Mouse (Mus musculus) heart, adult 9 months (tissue): Measurements from ENCODE around the gene Ctnna2.

Source experiments
- DNase-seq, 2 experiments: peaks; one replicate each; pipeline ENCODE4 v3.0.0; 2022; ENCODE audit warnings: low spot score in 2 of 2

Ctnna2 gene

GRCm38 (mm10) chr6:77430381-77430780, 549.1 kb downstream of the Ctnna2 start:
- peak; percentile 1 to 10 for DNase-seq

GRCm38 (mm10) chr6:77425746-77426145, 553.8 kb downstream of the Ctnna2 start:
- DNase-seq, result no peak

- DNase-seq, result no peak
These were observed 554.7 kb downstream of the Ctnna2 start for GRCm38 (mm10) chr6:77424826-77425225.

GRCm38 (mm10) chr6:77421564-77422139, 557.8 kb downstream of the Ctnna2 start:
- no peak for DNase-seq

GRCm38 (mm10) chr6:77416999-77417398, 562.5 kb downstream of the Ctnna2 start:
- no peak for DNase-seq

GRCm38 (mm10) chr6:77413530-77413929, 566.0 kb downstream of the Ctnna2 start:
- DNase-seq, result no peak

- no peak for DNase-seq
These were observed 571.0 kb downstream of the Ctnna2 start for GRCm38 (mm10) chr6:77408481-77408880.

GRCm38 (mm10) chr6:77400751-77401150, 578.7 kb downstream of the Ctnna2 start:
- DNase-seq, result no peak

- DNase-seq, result no peak
These were observed 587.8 kb downstream of the Ctnna2 start for GRCm38 (mm10) chr6:77391663-77392062.

- no peak for DNase-seq
These were observed 598.2 kb downstream of the Ctnna2 start for GRCm38 (mm10) chr6:77381309-77381708.

- no peak for DNase-seq
These were observed 606.4 kb downstream of the Ctnna2 start for GRCm38 (mm10) chr6:77373132-77373531.

GRCm38 (mm10) chr6:77371147-77371546, 608.4 kb downstream of the Ctnna2 start:
- DNase-seq, result no peak

GRCm38 (mm10) chr6:77358471-77358837, 621.0 kb downstream of the Ctnna2 start:
- DNase-seq, result no peak

- DNase-seq, result no peak
These were observed 621.6 kb downstream of the Ctnna2 start for GRCm38 (mm10) chr6:77357748-77358470.

- DNase-seq, result no peak
These were observed 624.7 kb downstream of the Ctnna2 start for GRCm38 (mm10) chr6:77354826-77355225.

- DNase-seq, result no peak
These were observed 635.7 kb downstream of the Ctnna2 start for GRCm38 (mm10) chr6:77343781-77344180.

- no peak for DNase-seq
These were observed 644.0 kb downstream of the Ctnna2 start for GRCm38 (mm10) chr6:77335537-77335936.

- no peak for DNase-seq
These were observed 654.8 kb downstream of the Ctnna2 start for GRCm38 (mm10) chr6:77324748-77325147.

GRCm38 (mm10) chr6:77324327-77324726, 655.2 kb downstream of the Ctnna2 start:
- no peak for DNase-seq

GRCm38 (mm10) chr6:77306796-77307195, 672.7 kb downstream of the Ctnna2 start:
- no peak for DNase-seq

- no peak for DNase-seq
These were observed 678.2 kb downstream of the Ctnna2 start for GRCm38 (mm10) chr6:77301305-77301704.

- DNase-seq, result no peak
These were observed 688.1 kb downstream of the Ctnna2 start for GRCm38 (mm10) chr6:77291415-77291814.

GRCm38 (mm10) chr6:77288402-77288801, 691.1 kb downstream of the Ctnna2 start:
- DNase-seq, result no peak

GRCm38 (mm10) chr6:77286317-77286716, 693.2 kb downstream of the Ctnna2 start:
- DNase-seq, result no peak
